Mouse (Mus musculus): ENCODE results near the gene Map2. TPM values are rescaled to one million over a fixed set of nuclear protein-coding genes. Genes with fewer than 3 reads are reported as not detected.

Map2 gene
- polyA plus RNA-seq, 1 experiment from 2014 or later: 12.7 TPM

GRCm38 (mm10) chr1:66223331-66223730 is 48.3 kb downstream of the Map2 start:
- 48% methylated on average over 1 of the region's 1 CpGs for WGBS
- Histone ChIP-seq H3K4me3 (ENCODE audit: low read depth, low read length) (no peak overlapping the region), H3K4me2 (ENCODE audit: low read length) (no peak overlapping the region), H3K4me1 (replicated peaks; ENCODE audit: control insufficient read depth, insufficient read depth, low read length) (0 out of 2 replicates have a peak, but pooled peaks cover 5% of the 10 kb centered on the region), H3K27me3 (replicated peaks; ENCODE audit: control insufficient read depth, insufficient read depth, low read length) (no peaks in the 10 kb centered on the region), H3K9ac (ENCODE audit: low read length) (no peak overlapping the region), H3K36me3 (ENCODE audit: control insufficient read depth, insufficient read depth, low read length) (no peaks in the 10 kb centered on the region), H3K9me3 (ENCODE audit: control insufficient read depth, low read length) (no peaks in the 10 kb centered on the region), H3K27ac (ENCODE audit: low read depth) (no peak overlapping the region)
- DNase-seq (ENCODE audit: low spot score) (no peak), ATAC-seq (replicated peaks; ENCODE audit: low FRiP score, low TSS enrichment, low read depth) (no peak)

GRCm38 (mm10) chr1:66226372-66227368 is 51.6 kb downstream of the Map2 start:
- Histone ChIP-seq H3K4me3 (ENCODE audit: low read depth, low read length) (no peak overlapping the region), H3K9ac (ENCODE audit: low read length) (no peak overlapping the region), H3K36me3 (ENCODE audit: control insufficient read depth, insufficient read depth, low read length) (no peaks in the 10 kb centered on the region), H3K4me2 (ENCODE audit: low read length) (no peak overlapping the region), H3K27ac (ENCODE audit: low read depth) (no peak overlapping the region), H3K27me3 (replicated peaks; ENCODE audit: control insufficient read depth, insufficient read depth, low read length) (no peaks in the 10 kb centered on the region), H3K9me3 (ENCODE audit: control insufficient read depth, low read length) (no peaks in the 10 kb centered on the region), H3K4me1 (replicated peaks; ENCODE audit: control insufficient read depth, insufficient read depth, low read length) (0 out of 2 replicates have a peak, but pooled peaks cover 5% of the 10 kb centered on the region)
- WGBS: 47% methylated on average over 7 of the region's 7 CpGs
- no peak for ATAC-seq (replicated peaks; ENCODE audit: low FRiP score, low TSS enrichment, low read depth)
- no peak for DNase-seq (ENCODE audit: low spot score)

- ATAC-seq (replicated peaks; ENCODE audit: low FRiP score, low TSS enrichment, low read depth) (no peak), DNase-seq (ENCODE audit: low spot score) (no peak)
- H3K9ac ChIP-seq (ENCODE audit: low read length): no peak overlapping the region
- no peak overlapping the region for H3K4me2 ChIP-seq (ENCODE audit: low read length)
- H3K9me3 ChIP-seq (ENCODE audit: control insufficient read depth, low read length): no peaks in the 10 kb centered on the region
- H3K27ac ChIP-seq (ENCODE audit: low read depth): no peak overlapping the region
- H3K4me1 ChIP-seq (replicated peaks; ENCODE audit: control insufficient read depth, insufficient read depth, low read length): 0 out of 2 replicates have a peak, but pooled peaks cover 5% of the 10 kb centered on the region
- no peaks in the 10 kb centered on the region for H3K36me3 ChIP-seq (ENCODE audit: control insufficient read depth, insufficient read depth, low read length)
- no peaks in the 10 kb centered on the region for H3K27me3 ChIP-seq (replicated peaks; ENCODE audit: control insufficient read depth, insufficient read depth, low read length)
- WGBS: 48% methylated on average over 3 of the region's 3 CpGs
- H3K4me3 ChIP-seq (ENCODE audit: low read depth, low read length): no peak overlapping the region
Observed at GRCm38 (mm10) chr1:66228205-66228604, 53.1 kb downstream of the Map2 start.

- ATAC-seq (replicated peaks; ENCODE audit: low FRiP score, low TSS enrichment, low read depth) (no peak), DNase-seq (ENCODE audit: low spot score) (no peak)
- WGBS: 92% methylated on average over 3 of the region's 3 CpGs
- Histone ChIP-seq H3K27me3 (replicated peaks; ENCODE audit: control insufficient read depth, insufficient read depth, low read length) (no peaks in the 10 kb centered on the region), H3K36me3 (ENCODE audit: control insufficient read depth, insufficient read depth, low read length) (no peaks in the 10 kb centered on the region), H3K4me1 (replicated peaks; ENCODE audit: control insufficient read depth, insufficient read depth, low read length) (0 out of 2 replicates have a peak, but pooled peaks cover 5% of the 10 kb centered on the region), H3K9ac (ENCODE audit: low read length) (no peak overlapping the region), H3K27ac (ENCODE audit: low read depth) (no peak overlapping the region), H3K4me3 (ENCODE audit: low read depth, low read length) (no peak overlapping the region), H3K9me3 (ENCODE audit: control insufficient read depth, low read length) (no peaks in the 10 kb centered on the region), H3K4me2 (ENCODE audit: low read length) (no peak overlapping the region)
Observed at GRCm38 (mm10) chr1:66230345-66230744, 55.3 kb downstream of the Map2 start.

GRCm38 (mm10) chr1:66231963-66232362 is 56.9 kb downstream of the Map2 start:
- WGBS: 84% methylated on average over 4 of the region's 4 CpGs
- Histone ChIP-seq H3K27ac (ENCODE audit: low read depth) (no peak overlapping the region), H3K4me2 (ENCODE audit: low read length) (no peak overlapping the region), H3K36me3 (ENCODE audit: control insufficient read depth, insufficient read depth, low read length) (no peaks in the 10 kb centered on the region), H3K9ac (ENCODE audit: low read length) (no peak overlapping the region), H3K4me1 (replicated peaks; ENCODE audit: control insufficient read depth, insufficient read depth, low read length) (no peaks in the 10 kb centered on the region), H3K4me3 (ENCODE audit: low read depth, low read length) (no peak overlapping the region), H3K9me3 (ENCODE audit: control insufficient read depth, low read length) (no peaks in the 10 kb centered on the region), H3K27me3 (replicated peaks; ENCODE audit: control insufficient read depth, insufficient read depth, low read length) (no peaks in the 10 kb centered on the region)
- DNase-seq (ENCODE audit: low spot score): no peak
- ATAC-seq (replicated peaks; ENCODE audit: low FRiP score, low TSS enrichment, low read depth): no peak

- Histone ChIP-seq H3K9me3 (ENCODE audit: control insufficient read depth, low read length) (no peaks in the 10 kb centered on the region), H3K9ac (ENCODE audit: low read length) (no peak overlapping the region), H3K4me1 (replicated peaks; ENCODE audit: control insufficient read depth, insufficient read depth, low read length) (no peaks in the 10 kb centered on the region), H3K4me2 (ENCODE audit: low read length) (no peak overlapping the region), H3K4me3 (ENCODE audit: low read depth, low read length) (no peak overlapping the region), H3K27ac (ENCODE audit: low read depth) (no peak overlapping the region), H3K27me3 (replicated peaks; ENCODE audit: control insufficient read depth, insufficient read depth, low read length) (no peaks in the 10 kb centered on the region), H3K36me3 (ENCODE audit: control insufficient read depth, insufficient read depth, low read length) (no peaks in the 10 kb centered on the region)
- DNase-seq (ENCODE audit: low spot score): no peak
- WGBS: 46% methylated on average over 1 of the region's 1 CpGs
- ATAC-seq (replicated peaks; ENCODE audit: low FRiP score, low TSS enrichment, low read depth): no peak
Observed at GRCm38 (mm10) chr1:66244910-66245309, 69.8 kb downstream of the Map2 start.

GRCm38 (mm10) chr1:66251649-66252332 is 76.7 kb downstream of the Map2 start:
- Histone ChIP-seq H3K4me3 (ENCODE audit: low read depth, low read length) (no peak overlapping the region), H3K4me1 (replicated peaks; ENCODE audit: control insufficient read depth, insufficient read depth, low read length) (peaks cover 7% of the 10 kb centered on the region; the same call in 1 of the 2 replicates), H3K4me2 (ENCODE audit: low read length) (peak overlapping the region; percentile 22; the same call in 1 of the 2 replicates), H3K36me3 (ENCODE audit: control insufficient read depth, insufficient read depth, low read length) (no peaks in the 10 kb centered on the region), H3K27me3 (replicated peaks; ENCODE audit: control insufficient read depth, insufficient read depth, low read length) (no peaks in the 10 kb centered on the region), H3K27ac (ENCODE audit: low read depth) (peak overlapping the region; percentile 5; the same call in 1 of the 2 replicates), H3K9me3 (ENCODE audit: control insufficient read depth, low read length) (no peaks in the 10 kb centered on the region), H3K9ac (ENCODE audit: low read length) (no peak overlapping the region)
- DNase-seq (ENCODE audit: low spot score) (no peak), ATAC-seq (replicated peaks; ENCODE audit: low FRiP score, low TSS enrichment, low read depth) (no peak)
- 17% methylated on average over 4 of the region's 4 CpGs for WGBS

GRCm38 (mm10) chr1:66252333-66252724 is 77.3 kb downstream of the Map2 start:
- H3K4me1 ChIP-seq (replicated peaks; ENCODE audit: control insufficient read depth, insufficient read depth, low read length): peaks cover 7% of the 10 kb centered on the region; the same call in 1 of the 2 replicates
- H3K9me3 ChIP-seq (ENCODE audit: control insufficient read depth, low read length): no peaks in the 10 kb centered on the region
- no peak overlapping the region for H3K4me3 ChIP-seq (ENCODE audit: low read depth, low read length)
- no peaks in the 10 kb centered on the region for H3K27me3 ChIP-seq (replicated peaks; ENCODE audit: control insufficient read depth, insufficient read depth, low read length)
- 53% methylated on average over 8 of the region's 8 CpGs for WGBS
- ATAC-seq (replicated peaks; ENCODE audit: low FRiP score, low TSS enrichment, low read depth) (no peak), DNase-seq (ENCODE audit: low spot score) (no peak)
- peak overlapping the region; percentile 5; the same call in 1 of the 2 replicates for H3K27ac ChIP-seq (ENCODE audit: low read depth)
- no peak overlapping the region for H3K9ac ChIP-seq (ENCODE audit: low read length)
- H3K36me3 ChIP-seq (ENCODE audit: control insufficient read depth, insufficient read depth, low read length): no peaks in the 10 kb centered on the region
- peak overlapping the region; percentile 22; the same call in 1 of the 2 replicates for H3K4me2 ChIP-seq (ENCODE audit: low read length)
